24 mouse cellular contexts compared by ENCODE assay signal in the genomic region with DNA sequence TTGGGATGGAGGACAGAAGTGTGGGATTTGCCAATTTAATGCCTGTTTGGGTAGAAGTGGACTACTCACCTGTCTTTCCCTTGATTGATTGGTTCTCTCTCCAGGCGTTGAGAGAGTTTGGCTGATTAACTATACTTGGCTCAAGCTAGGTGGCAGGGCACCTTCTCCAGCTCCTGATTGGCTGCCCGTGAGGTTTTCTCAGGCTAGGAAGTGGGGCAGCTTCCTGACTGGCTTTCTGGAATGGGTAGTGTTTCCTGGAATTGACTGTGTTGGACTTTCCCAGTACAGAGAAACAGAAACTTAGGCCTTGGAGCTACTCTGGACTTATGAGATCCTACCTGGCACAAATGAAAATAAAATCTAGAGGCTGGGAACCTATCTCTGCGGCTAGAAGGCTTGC. TPM values are rescaled to one million over a fixed set of nuclear protein-coding genes. Genes with fewer than 3 reads are reported as not detected.
A peak's percentile ranks its signal among the peaks of the same experiment; 100 is the strongest.
DNase-seq lines count a peak whose midpoint lies in the region; ATAC-seq and TF ChIP-seq lines count a peak whose summit lies in the region.
"Had no signal": no experiment of that assay in that cellular context is flagged by ENCODE, and none has a peak within 500 bp of the region (broad histone marks: within the 10 kb centered on the region; RNA-seq: fewer than 3 reads in every experiment).

No protein-coding gene starts in this region.

- no peaks in the 10 kb centered on the region for H3K4me1 ChIP-seq in kidney, postnatal 0 days (replicated peaks; ENCODE audit: insufficient read depth, low read length)
- 0 out of 2 replicates have a peak, but pooled peaks cover 2% of the 10 kb centered on the region for H3K4me1 ChIP-seq in kidney, embryonic 15.5 days
- H3K4me1 ChIP-seq: embryonic facial prominence, embryonic 12.5 days; limb, embryonic 10.5 days; liver, embryonic 13.5 days had no signal

- no peaks in the 10 kb centered on the region for H3K36me3 ChIP-seq in kidney, postnatal 0 days (ENCODE audit: insufficient read depth, low read length)
- H3K36me3 ChIP-seq in kidney, embryonic 15.5 days: no peaks in the 10 kb centered on the region
- H3K36me3 ChIP-seq: embryonic facial prominence, embryonic 12.5 days; heart, embryonic 15.5 days; limb, embryonic 10.5 days; liver, embryonic 13.5 days had no signal

- DNase-seq in heart, adult 11 months: peak; percentile 96
- no peak for DNase-seq in heart, postnatal 10 days
- peak; percentile 13 for DNase-seq in kidney, postnatal 0 days (ENCODE audit: low spot score)
- peak; percentile 12 for DNase-seq in kidney, postnatal 10 days
- DNase-seq in lung, postnatal 36 days: peak; percentile 47
- no peak for DNase-seq in gastrocnemius, postnatal 36 days
- DNase-seq: adrenal gland, adult 8-10 months; cerebellum, adult 18-20 months; gastrocnemius, postnatal 14 days; liver, embryonic 13.5 days; midbrain, embryonic 14.5 days; thymus, adult 2 months had no signal

- H3K4me3 ChIP-seq in kidney, postnatal 0 days (replicated peaks; ENCODE audit: low read depth, low read length): no peak overlapping the region
- no peak overlapping the region for H3K4me3 ChIP-seq in kidney, embryonic 15.5 days (replicated peaks)
- H3K4me3 ChIP-seq: embryonic facial prominence, embryonic 12.5 days; heart, embryonic 15.5 days; left cerebral cortex, adult 2 months; limb, embryonic 10.5 days; liver, embryonic 13.5 days; myocyte had no signal

- H3K4me2 ChIP-seq in kidney, postnatal 0 days (ENCODE audit: low read length): no peak overlapping the region
- no peak overlapping the region for H3K4me2 ChIP-seq in kidney, embryonic 15.5 days
- H3K4me2 ChIP-seq: embryonic facial prominence, embryonic 12.5 days; heart, embryonic 15.5 days; liver, embryonic 13.5 days had no signal

- no peaks in the 10 kb centered on the region for H3K9me3 ChIP-seq in kidney, postnatal 0 days (replicated peaks; ENCODE audit: low read length)
- H3K9me3 ChIP-seq in kidney, embryonic 15.5 days (replicated peaks): no peaks in the 10 kb centered on the region
- H3K9me3 ChIP-seq: embryonic facial prominence, embryonic 12.5 days; heart, embryonic 15.5 days; limb, embryonic 10.5 days; liver, embryonic 13.5 days had no signal

- TF ChIP-seq CTCF in kidney, postnatal 0 days (IDR thresholded peaks at IDR 0.05; ENCODE audit: low read depth): no peak

- no peak overlapping the region for H3K9ac ChIP-seq in kidney, postnatal 0 days (ENCODE audit: low read depth, low read length)
- H3K9ac ChIP-seq in kidney, embryonic 15.5 days: no peak overlapping the region
- H3K9ac ChIP-seq: embryonic facial prominence, embryonic 12.5 days; heart, embryonic 15.5 days; liver, embryonic 13.5 days had no signal

- no peak for ATAC-seq in kidney, postnatal 0 days (replicated peaks; ENCODE audit: low FRiP score, low read depth)
- no peak for ATAC-seq in kidney, embryonic 15.5 days (replicated peaks; ENCODE audit: low FRiP score)
- no peak for ATAC-seq in erythroid progenitor cell, adult 5-6 weeks (replicated peaks; ENCODE audit: low FRiP score, poor library complexity, severe bottlenecking)
- ATAC-seq: inflammation-experienced regulatory T-cells, adult 6 months had no signal

- intact Hi-C loops in heart, postnatal 10 days (cut with DNase I): no loop called here
- intact Hi-C loops in gastrocnemius, postnatal 36 days (cut with DNase I): no loop called here

- no peaks in the 10 kb centered on the region for H3K27me3 ChIP-seq in kidney, postnatal 0 days (ENCODE audit: insufficient read depth, low read length)
- H3K27me3 ChIP-seq in kidney, embryonic 15.5 days: no peaks in the 10 kb centered on the region
- H3K27me3 ChIP-seq: embryonic facial prominence, embryonic 12.5 days; heart, embryonic 15.5 days; liver, embryonic 13.5 days had no signal

- H3K27ac ChIP-seq in kidney, postnatal 0 days: no peak overlapping the region
- H3K27ac ChIP-seq in kidney, embryonic 15.5 days: no peak overlapping the region
- H3K27ac ChIP-seq: embryonic facial prominence, embryonic 12.5 days; heart, embryonic 15.5 days; left cerebral cortex, adult 2 months; limb, embryonic 10.5 days; liver, embryonic 13.5 days had no signal

- 54% methylated on average over 3 of the region's 3 CpGs for whole genome bisulfite sequencing in kidney, postnatal 0 days
- 67% methylated on average over 3 of the region's 3 CpGs for WGBS in kidney, embryonic 15.5 days

RNA-seq across cellular contexts. Expression of a gene that starts 0.6 kb away (rescaled TPM):
- not detected for total RNA-seq in heart, postnatal 10 days (2021)
- polyA plus RNA-seq in kidney, postnatal 0 days (2015; fragmentation: Nextera tagmentation; extraction: Ambion mirVana): not detected in 2 replicates
- not detected in 2 replicates for polyA plus RNA-seq in kidney, embryonic 15.5 days (2015; fragmentation: Nextera tagmentation; extraction: Ambion mirVana)
- total RNA-seq in erythroid progenitor cell, adult 5-6 weeks (2015; ENCODE audit: low replicate concordance): not detected in 2 replicates
- not detected in 2 replicates for total RNA-seq in erythroid progenitor cell, adult 5-6 weeks (2017; ENCODE audit: low replicate concordance)
- total RNA-seq in gastrocnemius, postnatal 36 days (2021): not detected
- total RNA-seq: adrenal gland, adult 8-10 months; gastrocnemius, postnatal 14 days; layer of hippocampus, adult 8-10 months; left cerebral cortex, adult 2 months; megakaryocyte progenitor cell, adult 5-6 weeks; neutrophil, adult 5-6 weeks had no signal
- polyA plus RNA-seq: embryonic facial prominence, embryonic 12.5 days; heart, embryonic 15.5 days; hindbrain, embryonic 11.5 days; inflammation-experienced regulatory T-cells, adult 6 months; limb, embryonic 10.5 days; liver, embryonic 13.5 days; midbrain, embryonic 14.5 days; myocyte; thymus, adult 2 months had no signal

RNA-seq across cellular contexts. Expression of a gene that starts 2.5 kb away (rescaled TPM):
- under 1 TPM; 0.22 to 0.36 TPM for total RNA-seq in heart, postnatal 10 days (2021)
- 0.12 and 0.24 TPM in 2 replicates for polyA plus RNA-seq in kidney, postnatal 0 days (2015; fragmentation: Nextera tagmentation; extraction: Ambion mirVana)
- 0.12 and 0.23 TPM in 2 replicates for polyA plus RNA-seq in kidney, embryonic 15.5 days (2015; fragmentation: Nextera tagmentation; extraction: Ambion mirVana)
- total RNA-seq in erythroid progenitor cell, adult 5-6 weeks (2015; ENCODE audit: low replicate concordance): not detected in 2 replicates
- 0.90 TPM in 1 of 2 replicates, not detected in the other for total RNA-seq in erythroid progenitor cell, adult 5-6 weeks (2017; ENCODE audit: low replicate concordance)
- total RNA-seq in gastrocnemius, postnatal 36 days (2021): under 1 TPM; 0.17 to 0.61 TPM
- total RNA-seq: megakaryocyte progenitor cell, adult 5-6 weeks; neutrophil, adult 5-6 weeks had no signal
- polyA plus RNA-seq: hindbrain, embryonic 11.5 days; liver, embryonic 13.5 days had no signal

RNA-seq across cellular contexts. Expression of a gene that starts 36.7 kb away (rescaled TPM):
- total RNA-seq in heart, postnatal 10 days (2021): not detected
- polyA plus RNA-seq in kidney, postnatal 0 days (2015; fragmentation: Nextera tagmentation; extraction: Ambion mirVana): not detected in 2 replicates
- not detected in 2 replicates for polyA plus RNA-seq in kidney, embryonic 15.5 days (2015; fragmentation: Nextera tagmentation; extraction: Ambion mirVana)
- total RNA-seq in erythroid progenitor cell, adult 5-6 weeks (2015; ENCODE audit: low replicate concordance): not detected in 2 replicates
- not detected in 2 replicates for total RNA-seq in erythroid progenitor cell, adult 5-6 weeks (2017; ENCODE audit: low replicate concordance)
- total RNA-seq in gastrocnemius, postnatal 36 days (2021): not detected
- total RNA-seq: adrenal gland, adult 8-10 months; gastrocnemius, postnatal 14 days; layer of hippocampus, adult 8-10 months; left cerebral cortex, adult 2 months; megakaryocyte progenitor cell, adult 5-6 weeks; neutrophil, adult 5-6 weeks had no signal
- polyA plus RNA-seq: embryonic facial prominence, embryonic 12.5 days; heart, embryonic 15.5 days; hindbrain, embryonic 11.5 days; inflammation-experienced regulatory T-cells, adult 6 months; limb, embryonic 10.5 days; liver, embryonic 13.5 days; midbrain, embryonic 14.5 days; myocyte; thymus, adult 2 months had no signal

RNA-seq across cellular contexts. Expression of a gene that starts 44.7 kb away (rescaled TPM):
- total RNA-seq in heart, postnatal 10 days (2021): under 1 TPM; 0.17 to 0.77 TPM
- not detected in 2 replicates for polyA plus RNA-seq in kidney, postnatal 0 days (2015; fragmentation: Nextera tagmentation; extraction: Ambion mirVana)
- polyA plus RNA-seq in kidney, embryonic 15.5 days (2015; fragmentation: Nextera tagmentation; extraction: Ambion mirVana): 0.08 and 0.19 TPM in 2 replicates
- 138 and 145 TPM in 2 replicates for total RNA-seq in erythroid progenitor cell, adult 5-6 weeks (2015; ENCODE audit: low replicate concordance)
- total RNA-seq in erythroid progenitor cell, adult 5-6 weeks (2017; ENCODE audit: low replicate concordance): 338 and 373 TPM in 2 replicates
- not detected for total RNA-seq in gastrocnemius, postnatal 36 days (2021)
- total RNA-seq: megakaryocyte progenitor cell, adult 5-6 weeks had no signal
- polyA plus RNA-seq: embryonic facial prominence, embryonic 12.5 days; hindbrain, embryonic 11.5 days; limb, embryonic 10.5 days; midbrain, embryonic 14.5 days had no signal

Comparison
In these comparisons a context has a peak if more than half of its experiments do, and no peak if none do; other contexts are left out.
1. DNase-seq: peak in heart, adult 11 months (single experiment), kidney, postnatal 0 days (single experiment), kidney, postnatal 10 days (single experiment) and lung, postnatal 36 days (single experiment); none in heart, postnatal 10 days (0 of 2) and gastrocnemius, postnatal 36 days (0 of 2).